Mouse (Mus musculus) neural tube, embryonic 14.5 days (tissue): Measurements from ENCODE around the gene 2310022B05Rik. TPM values are rescaled to one million over a fixed set of nuclear protein-coding genes. Genes with fewer than 3 reads are reported as not detected.

ENCODE experiments used
- ATAC-seq: fragments of 200-750 bp; cut with Nextera tagmentation; 2 replicates; pipeline ENCODE4 v1.8.0; 2017; ENCODE audit warnings: low read depth, mild to moderate bottlenecking, moderate TSS enrichment, moderate library complexity
- H3K27ac ChIP-seq: fragments of 300-500 bp; sonication (generic); 2 replicates; pipeline ENCODE4 v1.5.1; 2014; ENCODE audit warnings: low read depth, mild to moderate bottlenecking, control low read depth, low read length, moderate library complexity, mixed read lengths
- H3K27me3 ChIP-seq: fragments of 300-500 bp; sonication (generic); 2 replicates; pipeline ENCODE4 v1.6.1; 2014; ENCODE audit warnings: low read length; ENCODE audit not compliant: control insufficient read depth, insufficient read depth
- H3K36me3 ChIP-seq: fragments of 300-500 bp; sonication (generic); 2 replicates; pipeline ENCODE4 v1.6.1; 2014; ENCODE audit warnings: low read length, mixed read lengths; ENCODE audit not compliant: control insufficient read depth, insufficient read depth
- H3K4me1 ChIP-seq: fragments of 300-500 bp; sonication (generic); 2 replicates; pipeline ENCODE4 v1.6.1; 2014; ENCODE audit warnings: low read length; ENCODE audit not compliant: control insufficient read depth, insufficient read depth
- H3K4me2 ChIP-seq: fragments of 300-500 bp; sonication (generic); 2 replicates; pipeline ENCODE4 v1.6.1; 2014; ENCODE audit warnings: mild to moderate bottlenecking, low read depth, low read length, control low read depth
- H3K4me3 ChIP-seq: fragments of 300-500 bp; sonication (generic); 2 replicates; pipeline ENCODE4 v1.5.1; 2014; ENCODE audit warnings: low read depth, low read length, control low read depth, mixed read lengths
- H3K9ac ChIP-seq: fragments of 300-500 bp; sonication (generic); replicated peaks from 2 replicates; pipeline ENCODE4 v1.6.1; 2014; ENCODE audit warnings: low read depth, mild to moderate bottlenecking, control low read depth, low read length, mixed read lengths
- H3K9me3 ChIP-seq: fragments of 300-500 bp; sonication (generic); 2 replicates; pipeline ENCODE4 v1.6.1; 2016; ENCODE audit warnings: low read length; ENCODE audit not compliant: control insufficient read depth
- WGBS: fragments of 180-500 bp; shearing (Covaris S2); extraction: QIAGEN DNeasy Blood & Tissue Kit; methylation state at CpG from one replicate; pipeline ENCODE4 v1.1.7; 2014; 5-methylcytosine and 5-hydroxymethylcytosine counted together
- polyA plus RNA-seq: library from polyadenylated mRNA; unstranded; fragments of >200 nt; fragmentation: Nextera tagmentation; extraction: Ambion mirVana; gene quantifications from 2 replicates; pipeline ENCODE4 v1.2.1, GENCODE M21; 2014

The 2310022B05Rik gene
- polyA plus RNA-seq, 1 experiment from 2014 or later = 21.9 TPM

GRCm38 (mm10) chr8:124631966-124632365 lies 31.2 kb downstream of the 2310022B05Rik start:
- Histone ChIP-seq H3K27me3 (no peaks in the 10 kb centered on the region), H3K36me3 (peaks cover 9% of the 10 kb centered on the region), H3K4me1 (no peaks in the 10 kb centered on the region), H3K9me3 (no peaks in the 10 kb centered on the region), H3K4me3 (no peak overlapping the region), H3K27ac (no peak overlapping the region), H3K9ac (no peak overlapping the region), H3K4me2 (no peak overlapping the region)
- no peak for ATAC-seq
- WGBS = 50% methylated on average over 7 of the region's 7 CpGs

GRCm38 (mm10) chr8:124630891-124631290 lies 32.3 kb downstream of the 2310022B05Rik start:
- no peak for ATAC-seq
- no peaks in the 10 kb centered on the region for H3K27me3 ChIP-seq
- 79% methylated on average over 4 of the region's 4 CpGs for WGBS
- H3K9ac ChIP-seq = no peak overlapping the region
- H3K4me1 ChIP-seq = no peaks in the 10 kb centered on the region
- no peaks in the 10 kb centered on the region for H3K9me3 ChIP-seq
- peak overlapping the region; percentile 6; the same call in 1 of the 2 replicates for H3K27ac ChIP-seq
- no peak overlapping the region for H3K4me3 ChIP-seq
- no peaks in the 10 kb centered on the region for H3K36me3 ChIP-seq
- H3K4me2 ChIP-seq = no peak overlapping the region

- Histone ChIP-seq H3K4me2 (no peak overlapping the region), H3K9ac (no peak overlapping the region), H3K4me3 (no peak overlapping the region), H3K36me3 (no peaks in the 10 kb centered on the region), H3K9me3 (no peaks in the 10 kb centered on the region), H3K27me3 (no peaks in the 10 kb centered on the region), H3K4me1 (no peaks in the 10 kb centered on the region), H3K27ac (no peak overlapping the region)
- 75% methylated on average over 6 of the region's 6 CpGs for WGBS
- ATAC-seq = no peak
Observed at GRCm38 (mm10) chr8:124630489-124630888, 32.7 kb downstream of the 2310022B05Rik start.

- H3K4me1 ChIP-seq = no peaks in the 10 kb centered on the region
- H3K9me3 ChIP-seq = no peaks in the 10 kb centered on the region
- ATAC-seq = no peak
- H3K4me2 ChIP-seq = no peak overlapping the region
- 89% methylated on average over 9 of the region's 9 CpGs for WGBS
- H3K36me3 ChIP-seq = no peaks in the 10 kb centered on the region
- H3K27ac ChIP-seq = no peak overlapping the region
- H3K9ac ChIP-seq = no peak overlapping the region
- no peaks in the 10 kb centered on the region for H3K27me3 ChIP-seq
- H3K4me3 ChIP-seq = no peak overlapping the region
Observed at GRCm38 (mm10) chr8:124626251-124626650, 36.9 kb downstream of the 2310022B05Rik start.

- no peak overlapping the region for H3K4me3 ChIP-seq
- H3K9ac ChIP-seq = no peak overlapping the region
- H3K9me3 ChIP-seq = no peaks in the 10 kb centered on the region
- H3K4me1 ChIP-seq = no peaks in the 10 kb centered on the region
- H3K4me2 ChIP-seq = no peak overlapping the region
- H3K36me3 ChIP-seq = no peaks in the 10 kb centered on the region
- no peaks in the 10 kb centered on the region for H3K27me3 ChIP-seq
- no peak overlapping the region; the same call in 1 of the 2 replicates for H3K27ac ChIP-seq
- 41% methylated on average over 5 of the region's 5 CpGs for WGBS
- ATAC-seq = peak; percentile 73; the same call in 1 of the 2 replicates
Observed at GRCm38 (mm10) chr8:124621255-124621654, 41.9 kb downstream of the 2310022B05Rik start.

- H3K27ac ChIP-seq = no peak overlapping the region
- H3K4me1 ChIP-seq = no peaks in the 10 kb centered on the region
- WGBS = 56% methylated on average over 9 of the region's 9 CpGs
- ATAC-seq = no peak
- H3K9ac ChIP-seq = no peak overlapping the region
- no peaks in the 10 kb centered on the region for H3K9me3 ChIP-seq
- no peak overlapping the region for H3K4me2 ChIP-seq
- H3K36me3 ChIP-seq = no peaks in the 10 kb centered on the region
- no peaks in the 10 kb centered on the region for H3K27me3 ChIP-seq
- H3K4me3 ChIP-seq = no peak overlapping the region
Observed at GRCm38 (mm10) chr8:124618252-124618651, 44.9 kb downstream of the 2310022B05Rik start.

GRCm38 (mm10) chr8:124617266-124617869 lies 45.8 kb downstream of the 2310022B05Rik start:
- peak overlapping the region; percentile 28 for H3K4me3 ChIP-seq
- WGBS = 5% methylated on average over 17 of the region's 17 CpGs
- no peaks in the 10 kb centered on the region for H3K36me3 ChIP-seq
- H3K9me3 ChIP-seq = no peaks in the 10 kb centered on the region
- no peaks in the 10 kb centered on the region for H3K27me3 ChIP-seq
- peak; percentile 83 for ATAC-seq
- H3K4me2 ChIP-seq = peak overlapping the region; percentile 66
- peak overlapping the region; percentile 52 for H3K9ac ChIP-seq
- peak overlapping the region; percentile 30; the same call in 1 of the 2 replicates for H3K27ac ChIP-seq
- H3K4me1 ChIP-seq = no peaks in the 10 kb centered on the region

- H3K27ac ChIP-seq = no peak overlapping the region
- H3K27me3 ChIP-seq = no peaks in the 10 kb centered on the region
- H3K4me1 ChIP-seq = no peaks in the 10 kb centered on the region
- no peak overlapping the region for H3K4me2 ChIP-seq
- no peak for ATAC-seq
- no peaks in the 10 kb centered on the region for H3K36me3 ChIP-seq
- 89% methylated on average over 5 of the region's 6 CpGs for WGBS
- no peak overlapping the region for H3K9ac ChIP-seq
- no peak overlapping the region for H3K4me3 ChIP-seq
- no peaks in the 10 kb centered on the region for H3K9me3 ChIP-seq
Observed at GRCm38 (mm10) chr8:124614325-124614724, 48.8 kb downstream of the 2310022B05Rik start.

GRCm38 (mm10) chr8:124608972-124609353 lies 54.2 kb downstream of the 2310022B05Rik start:
- Histone ChIP-seq H3K9ac (no peak overlapping the region), H3K36me3 (no peaks in the 10 kb centered on the region), H3K27me3 (no peaks in the 10 kb centered on the region), H3K9me3 (no peaks in the 10 kb centered on the region), H3K4me2 (no peak overlapping the region), H3K4me3 (no peak overlapping the region), H3K4me1 (no peaks in the 10 kb centered on the region), H3K27ac (no peak overlapping the region)
- 81% methylated on average over 9 of the region's 9 CpGs for WGBS
- no peak for ATAC-seq
